Mouse (Mus musculus) lung, postnatal 0 days (tissue): ENCODE data around the gene Ccdc86.

ENCODE experiments used
- CTCF ChIP-seq: IDR thresholded peaks from 2 replicates; pipeline ENCODE4 v1.5.1; 2016; ENCODE audit warnings: antibody characterized with exemption, mild to moderate bottlenecking
- EP300 ChIP-seq: IDR thresholded peaks from 2 replicates; pipeline ENCODE4 v1.6.1; 2016; ENCODE audit warnings: antibody characterized with exemption, mild to moderate bottlenecking, control low read depth

GRCm38 (mm10) chr19:10970457-10970856 is 21.4 kb upstream of the Ccdc86 start:
- TF ChIP-seq CTCF (no peak), EP300 (no peak)
